Mouse (Mus musculus): ENCODE data around the gene Krt83. TPM values are rescaled to one million over a fixed set of nuclear protein-coding genes. Genes with fewer than 3 reads are reported as not detected.

The Krt83 gene
- polyA plus RNA-seq, 2 experiments = 0.06 TPM; not detected in 1

- TF ChIP-seq POLR2A (IDR thresholded peaks at IDR 0.05; ENCODE audit: borderline replicate concordance, extremely low read depth, insufficient read depth, insufficient read length) = no peak
- ATAC-seq (ENCODE audit: low FRiP score, low read depth) (no peak), DNase-seq (ENCODE audit: low spot score) (no peak)
- Histone ChIP-seq H3K4me1 (ENCODE audit: control insufficient read depth, insufficient read depth, low read length) (peaks cover 6% of the 10 kb centered on the region; the same call in 1 of the 2 replicates), H3K27ac (replicated peaks; ENCODE audit: low read depth, low read length) (no peak overlapping the region), H3K27me3 (ENCODE audit: control insufficient read depth, insufficient read depth, low read length) (no peaks in the 10 kb centered on the region), H3K9me3 (ENCODE audit: control insufficient read depth, low read length) (no peaks in the 10 kb centered on the region), H3K9ac (ENCODE audit: low read depth, low read length, severe bottlenecking) (no peak overlapping the region), H3K36me3 (ENCODE audit: control insufficient read depth, insufficient read depth, low read length) (no peaks in the 10 kb centered on the region), H3K4me3 (replicated peaks; ENCODE audit: low read length) (no peak overlapping the region), H3K4me2 (replicated peaks; ENCODE audit: low read depth, low read length, severe bottlenecking) (no peak overlapping the region)
- WGBS = 59% methylated on average over 2 of the region's 2 CpGs
These were observed 5.9 kb upstream of the Krt83 start for GRCm38 (mm10) chr15:101497181-101497580.

GRCm38 (mm10) chr15:101495266-101495665 is 4.0 kb upstream of the Krt83 start:
- WGBS = 76% methylated on average over 8 of the region's 8 CpGs
- TF ChIP-seq POLR2A (IDR thresholded peaks at IDR 0.05; ENCODE audit: borderline replicate concordance, extremely low read depth, insufficient read depth, insufficient read length) = no peak
- Histone ChIP-seq H3K27me3 (ENCODE audit: control insufficient read depth, insufficient read depth, low read length) (no peaks in the 10 kb centered on the region), H3K4me1 (ENCODE audit: control insufficient read depth, insufficient read depth, low read length) (peaks cover 6% of the 10 kb centered on the region; the same call in 1 of the 2 replicates), H3K4me3 (replicated peaks; ENCODE audit: low read length) (no peak overlapping the region), H3K4me2 (replicated peaks; ENCODE audit: low read depth, low read length, severe bottlenecking) (no peak overlapping the region), H3K27ac (replicated peaks; ENCODE audit: low read depth, low read length) (no peak overlapping the region), H3K9me3 (ENCODE audit: control insufficient read depth, low read length) (no peaks in the 10 kb centered on the region), H3K36me3 (ENCODE audit: control insufficient read depth, insufficient read depth, low read length) (no peaks in the 10 kb centered on the region), H3K9ac (ENCODE audit: low read depth, low read length, severe bottlenecking) (no peak overlapping the region)
- DNase-seq (ENCODE audit: low spot score) (no peak), ATAC-seq (ENCODE audit: low FRiP score, low read depth) (no peak)

GRCm38 (mm10) chr15:101494203-101494602 is 2.9 kb upstream of the Krt83 start:
- H3K4me1 ChIP-seq (ENCODE audit: control insufficient read depth, insufficient read depth, low read length) = peaks cover 6% of the 10 kb centered on the region; the same call in 1 of the 2 replicates
- no peak overlapping the region for H3K4me2 ChIP-seq (replicated peaks; ENCODE audit: low read depth, low read length, severe bottlenecking)
- H3K9me3 ChIP-seq (ENCODE audit: control insufficient read depth, low read length) = no peaks in the 10 kb centered on the region
- no peak for TF ChIP-seq POLR2A (IDR thresholded peaks at IDR 0.05; ENCODE audit: borderline replicate concordance, extremely low read depth, insufficient read depth, insufficient read length)
- H3K36me3 ChIP-seq (ENCODE audit: control insufficient read depth, insufficient read depth, low read length) = no peaks in the 10 kb centered on the region
- DNase-seq (ENCODE audit: low spot score) (no peak), ATAC-seq (ENCODE audit: low FRiP score, low read depth) (no peak)
- no peak overlapping the region for H3K4me3 ChIP-seq (replicated peaks; ENCODE audit: low read length)
- no peak overlapping the region for H3K27ac ChIP-seq (replicated peaks; ENCODE audit: low read depth, low read length)
- H3K9ac ChIP-seq (ENCODE audit: low read depth, low read length, severe bottlenecking) = no peak overlapping the region
- WGBS = 38% methylated on average over 1 of the region's 1 CpGs
- H3K27me3 ChIP-seq (ENCODE audit: control insufficient read depth, insufficient read depth, low read length) = no peaks in the 10 kb centered on the region

- H3K36me3 ChIP-seq (ENCODE audit: control insufficient read depth, insufficient read depth, low read length) = no peaks in the 10 kb centered on the region
- no peak for DNase-seq (ENCODE audit: low spot score)
- ATAC-seq (ENCODE audit: low FRiP score, low read depth) = no peak
- H3K4me1 ChIP-seq (ENCODE audit: control insufficient read depth, insufficient read depth, low read length) = peaks cover 6% of the 10 kb centered on the region; the same call in 1 of the 2 replicates
- no peak overlapping the region for H3K9ac ChIP-seq (ENCODE audit: low read depth, low read length, severe bottlenecking)
- 84% methylated on average over 6 of the region's 6 CpGs for WGBS
- H3K4me2 ChIP-seq (replicated peaks; ENCODE audit: low read depth, low read length, severe bottlenecking) = no peak overlapping the region
- no peak overlapping the region for H3K27ac ChIP-seq (replicated peaks; ENCODE audit: low read depth, low read length)
- no peak for TF ChIP-seq POLR2A (IDR thresholded peaks at IDR 0.05; ENCODE audit: borderline replicate concordance, extremely low read depth, insufficient read depth, insufficient read length)
- no peaks in the 10 kb centered on the region for H3K27me3 ChIP-seq (ENCODE audit: control insufficient read depth, insufficient read depth, low read length)
- H3K4me3 ChIP-seq (replicated peaks; ENCODE audit: low read length) = no peak overlapping the region
- no peaks in the 10 kb centered on the region for H3K9me3 ChIP-seq (ENCODE audit: control insufficient read depth, low read length)
These were observed 2.4 kb upstream of the Krt83 start for GRCm38 (mm10) chr15:101493713-101494112.

- H3K36me3 ChIP-seq (ENCODE audit: control insufficient read depth, insufficient read depth, low read length) = no peaks in the 10 kb centered on the region
- no peak for ATAC-seq (ENCODE audit: low FRiP score, low read depth)
- WGBS = 36% methylated on average over 8 of the region's 8 CpGs
- H3K4me1 ChIP-seq (ENCODE audit: control insufficient read depth, insufficient read depth, low read length) = peaks cover 6% of the 10 kb centered on the region; the same call in 1 of the 2 replicates
- no peak overlapping the region for H3K9ac ChIP-seq (ENCODE audit: low read depth, low read length, severe bottlenecking)
- H3K9me3 ChIP-seq (ENCODE audit: control insufficient read depth, low read length) = no peaks in the 10 kb centered on the region
- no peak overlapping the region for H3K4me2 ChIP-seq (replicated peaks; ENCODE audit: low read depth, low read length, severe bottlenecking)
- H3K27ac ChIP-seq (replicated peaks; ENCODE audit: low read depth, low read length) = no peak overlapping the region
- no peak for TF ChIP-seq POLR2A (IDR thresholded peaks at IDR 0.05; ENCODE audit: borderline replicate concordance, extremely low read depth, insufficient read depth, insufficient read length)
- no peak for DNase-seq (ENCODE audit: low spot score)
- H3K4me3 ChIP-seq (replicated peaks; ENCODE audit: low read length) = no peak overlapping the region
- no peaks in the 10 kb centered on the region for H3K27me3 ChIP-seq (ENCODE audit: control insufficient read depth, insufficient read depth, low read length)
These were observed 1.4 kb upstream of the Krt83 start for GRCm38 (mm10) chr15:101492718-101493117.

Measured in limb, embryonic 14.5 days (tissue).